Mouse (Mus musculus) myocyte (in vitro differentiated cells): ENCODE measurements around the gene Ifna2.

Experiments
- CEBPB ChIP-seq: IDR thresholded peaks from 2 replicates; pipeline ENCODE4 v1.6.1; 2011; ENCODE audit warnings: mild to moderate bottlenecking, moderate library complexity; ENCODE audit not compliant: poor library complexity, insufficient read depth, severe bottlenecking
- E2F4 ChIP-seq: IDR thresholded peaks from one replicate; pipeline ENCODE4 v1.6.1; 2011; ENCODE audit warnings: mild to moderate bottlenecking, control low read depth, moderate library complexity; ENCODE audit not compliant: insufficient read depth
- MAX ChIP-seq: IDR thresholded peaks from one replicate; pipeline ENCODE4 v1.6.1; 2011; ENCODE audit warnings: low read depth, mild to moderate bottlenecking, control low read depth
- MYOD1 ChIP-seq, 3 experiments: IDR thresholded peaks; one replicate each; pipeline ENCODE4 v1.6.1; 2011; ENCODE audit warnings: control low read depth in 2 of 3, low read depth in 2 of 3, mild to moderate bottlenecking in 2 of 3, moderate library complexity in 1 of 3; ENCODE audit not compliant: insufficient read length in 2 of 3, control insufficient read depth in 1 of 3
- MYOG ChIP-seq, 3 experiments: IDR thresholded peaks; one replicate each; pipeline ENCODE4 v1.6.1; 2011; ENCODE audit warnings: control low read depth in 2 of 3, low read depth in 2 of 3, mild to moderate bottlenecking in 2 of 3; ENCODE audit not compliant: insufficient read length in 2 of 3, control insufficient read depth in 1 of 3, insufficient read depth in 1 of 3
- POLR2A ChIP-seq: IDR thresholded peaks from one replicate; pipeline ENCODE4 v1.6.1; 2011; ENCODE audit warnings: low read depth, mild to moderate bottlenecking, control low read depth, moderate library complexity; ENCODE audit not compliant: insufficient read length
- POLR2AphosphoS2 ChIP-seq: IDR thresholded peaks from one replicate; pipeline ENCODE4 v1.6.1; 2011; ENCODE audit warnings: low read depth, control low read depth; ENCODE audit not compliant: insufficient read length
- TCF12 ChIP-seq: IDR thresholded peaks from one replicate; pipeline ENCODE4 v1.6.1; 2011; ENCODE audit warnings: mild to moderate bottlenecking, control low read depth; ENCODE audit not compliant: poor library complexity, insufficient read depth, severe bottlenecking
- USF1 ChIP-seq: IDR thresholded peaks from one replicate; pipeline ENCODE4 v1.6.1; 2011; ENCODE audit warnings: low read depth, mild to moderate bottlenecking, control low read depth, moderate library complexity

DNA sequence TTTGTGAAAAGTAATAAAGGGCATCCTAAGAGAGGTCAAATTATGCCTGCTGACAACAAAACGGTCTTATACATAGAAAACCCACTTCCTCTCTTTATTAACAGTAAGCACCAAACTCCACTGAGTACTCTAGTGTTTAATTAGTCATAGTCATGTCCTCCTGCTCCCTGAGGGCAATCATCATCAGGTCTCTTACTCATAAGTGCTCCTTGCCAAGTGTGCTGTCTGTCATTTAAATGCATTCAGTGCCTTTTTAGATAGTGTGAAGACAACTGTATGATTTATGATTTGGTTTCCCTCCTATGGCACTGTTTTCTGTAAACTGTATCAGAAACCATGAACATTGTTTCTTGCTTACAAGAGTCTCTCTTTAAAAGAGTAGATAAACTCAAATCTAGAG, 30.6 kb upstream of the Ifna2 start:
- no peak for TF ChIP-seq MAX
- TF ChIP-seq POLR2A, result no peak
- no peak for TF ChIP-seq MYOD1 (IDR thresholded peaks at IDR 0.05; ENCODE audit: control insufficient read depth in 1 of 3, insufficient read length in 2 of 3, low read depth in 2 of 3)
- no peak for TF ChIP-seq USF1
- TF ChIP-seq E2F4, result no peak
- no peak for TF ChIP-seq MYOG (IDR thresholded peaks at IDR 0.05; ENCODE audit: control insufficient read depth in 1 of 3, insufficient read depth in 1 of 3, insufficient read length in 2 of 3, low read depth in 2 of 3)
- TF ChIP-seq CEBPB, result no peak
- no peak for TF ChIP-seq POLR2AphosphoS2
- no peak for TF ChIP-seq TCF12
